ENCODE assay signal across 7 mouse cellular contexts in the genomic region with DNA sequence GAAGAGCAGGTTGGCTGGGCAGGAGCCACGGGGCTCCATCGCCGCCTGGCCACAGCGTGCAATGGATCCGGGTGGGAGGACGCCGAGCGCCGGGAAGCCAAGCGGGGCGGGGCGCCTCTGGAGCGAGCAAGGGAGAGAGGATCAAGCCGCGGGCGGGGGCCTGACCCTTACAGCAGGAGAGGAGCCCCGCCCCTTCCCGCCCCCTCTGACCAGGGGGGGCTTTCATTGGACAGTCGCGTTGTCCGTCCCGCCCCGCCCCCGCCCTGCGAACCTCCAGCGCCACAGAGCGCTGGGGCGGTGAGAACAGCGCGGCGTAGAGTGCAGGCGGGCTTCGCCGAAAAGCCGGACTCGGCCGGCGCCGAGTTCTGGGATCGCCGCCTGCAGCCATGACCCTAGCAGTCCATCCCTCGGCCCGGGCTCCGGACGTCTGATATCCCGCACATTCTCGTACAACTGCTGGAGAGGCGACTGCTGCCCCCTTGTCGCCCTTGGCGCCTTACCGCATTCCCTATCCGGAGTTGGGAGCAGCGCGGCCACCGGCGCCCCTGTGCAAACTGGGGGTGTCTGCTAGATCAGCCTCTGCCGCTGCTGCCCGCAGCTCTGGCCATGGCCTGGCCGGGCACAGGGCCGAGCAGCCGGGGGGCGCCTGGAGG. TPM values are rescaled to one million over a fixed set of nuclear protein-coding genes. Genes with fewer than 3 reads are reported as not detected.
DNase-seq lines count a peak whose midpoint lies in the region; ATAC-seq and TF ChIP-seq lines count a peak whose summit lies in the region.

TSS of gene Tmem135 (minus strand) at position 142 of the 653 bp plus-strand sequence.
TSS of gene Fzd4 (plus strand) at position 275 of the 653 bp plus-strand sequence.

- WGBS in embryonic facial prominence, embryonic 12.5 days: under 1% methylated on average over 52 of the region's 62 CpGs
- WGBS in kidney, adult 2 months: under 1% methylated on average over 61 of the region's 62 CpGs
- under 1% methylated on average over 61 of the region's 62 CpGs for WGBS in limb, embryonic 12.5 days
- WGBS in midbrain, embryonic 15.5 days: under 1% methylated on average over 58 of the region's 62 CpGs
- 1% methylated on average over 61 of the region's 62 CpGs for WGBS in spleen, adult 2 months

- peak; percentile 95 for ATAC-seq in embryonic facial prominence, embryonic 12.5 days (ENCODE audit: insufficient number of reproducible peaks, insufficient read depth, low FRiP score, low TSS enrichment)
- ATAC-seq in limb, embryonic 12.5 days (ENCODE audit: insufficient number of reproducible peaks, insufficient read depth, low FRiP score, low TSS enrichment, low read depth): peak; percentile 93
- peak; percentile 97 for ATAC-seq in midbrain, embryonic 15.5 days (replicated peaks)

- H3K9ac ChIP-seq in embryonic facial prominence, embryonic 12.5 days: peak within 1 kb of the TSS; percentile 88
- peak within 1 kb of the TSS; percentile 90 for H3K9ac ChIP-seq in limb, embryonic 12.5 days (replicated peaks)
- H3K9ac ChIP-seq in midbrain, embryonic 15.5 days: peak within 1 kb of the TSS; percentile 65

- peak within 1 kb of the TSS; percentile 87 for H3K27ac ChIP-seq in embryonic facial prominence, embryonic 12.5 days
- peak within 1 kb of the TSS; percentile 97 for H3K27ac ChIP-seq in kidney, adult 2 months (ENCODE audit: insufficient read depth, low read depth, low read length)
- H3K27ac ChIP-seq in limb, embryonic 12.5 days: peak within 1 kb of the TSS; percentile 86
- H3K27ac ChIP-seq in midbrain, embryonic 15.5 days: peak within 1 kb of the TSS; percentile 74
- H3K27ac ChIP-seq in spleen, adult 2 months (ENCODE audit: insufficient read depth, low read length): peak within 1 kb of the TSS; percentile 39

- no peaks in the 10 kb centered on the region for H3K9me3 ChIP-seq in embryonic facial prominence, embryonic 12.5 days
- no peaks in the 10 kb centered on the region for H3K9me3 ChIP-seq in limb, embryonic 12.5 days
- H3K9me3 ChIP-seq in midbrain, embryonic 15.5 days: no peaks in the 10 kb centered on the region

- H3K4me1 ChIP-seq in embryonic facial prominence, embryonic 12.5 days: peaks cover 21% of the 10 kb centered on the region; the same call in 1 of the 2 replicates
- peaks cover 11% of the 10 kb centered on the region for H3K4me1 ChIP-seq in kidney, adult 2 months (ENCODE audit: control insufficient read depth, insufficient read depth, low read length)
- peaks cover 38% of the 10 kb centered on the region for H3K4me1 ChIP-seq in limb, embryonic 12.5 days (replicated peaks)
- peaks cover 10% of the 10 kb centered on the region for H3K4me1 ChIP-seq in midbrain, embryonic 15.5 days
- H3K4me1 ChIP-seq in spleen, adult 2 months (ENCODE audit: control insufficient read depth, insufficient read depth, insufficient read length): peaks cover 5% of the 10 kb centered on the region; the same call in 1 of the 2 replicates

- H3K4me2 ChIP-seq in embryonic facial prominence, embryonic 12.5 days (replicated peaks): peak within 1 kb of the TSS; percentile 90
- peak within 1 kb of the TSS; percentile 93 for H3K4me2 ChIP-seq in limb, embryonic 12.5 days
- peak within 1 kb of the TSS; percentile 99 for H3K4me2 ChIP-seq in midbrain, embryonic 15.5 days

- peak; percentile 93 for TF ChIP-seq POLR2A in kidney, adult 2 months (IDR thresholded peaks at IDR 0.05; ENCODE audit: low read depth, low read length)
- 0 out of 2 replicates have a peak, but pooled peaks have one; percentile 7 for TF ChIP-seq POLR2A in spleen, adult 2 months (IDR thresholded peaks at IDR 0.05; ENCODE audit: low read depth, low read length)

- TF ChIP-seq CTCF in kidney, adult 2 months (conservative IDR thresholded peaks at IDR 0.05; ENCODE audit: insufficient read depth, insufficient read length, low read depth, low read length): no peak
- TF ChIP-seq CTCF in spleen, adult 2 months (IDR thresholded peaks at IDR 0.05; ENCODE audit: extremely low read depth, insufficient read depth, insufficient read length, insufficient replicate concordance): no peak

- no peaks in the 10 kb centered on the region for H3K27me3 ChIP-seq in embryonic facial prominence, embryonic 12.5 days
- H3K27me3 ChIP-seq in kidney, adult 2 months (replicated peaks; ENCODE audit: control insufficient read depth, insufficient read depth, low read length): no peaks in the 10 kb centered on the region
- peaks cover 4% of the 10 kb centered on the region; the same call in 1 of the 2 replicates for H3K27me3 ChIP-seq in limb, embryonic 12.5 days
- H3K27me3 ChIP-seq in midbrain, embryonic 15.5 days (replicated peaks): peaks cover 10% of the 10 kb centered on the region; the same call in 1 of the 2 replicates
- peaks cover 9% of the 10 kb centered on the region for H3K27me3 ChIP-seq in spleen, adult 2 months (ENCODE audit: control insufficient read depth, insufficient read depth, low read length)

- peak; percentile 97 for DNase-seq in adrenal gland, postnatal 25 days
- peak; percentile 94 to 97 for DNase-seq in heart, adult 18-20 months
- peak; percentile 99 for DNase-seq in kidney, adult 2 months
- peak; percentile 49 to 73 for DNase-seq in spleen, adult 2 months (ENCODE audit: low read depth in 1 of 2, low spot score in 2 of 2)

- peak within 1 kb of the TSS; percentile 89 for H3K4me3 ChIP-seq in embryonic facial prominence, embryonic 12.5 days
- H3K4me3 ChIP-seq in kidney, adult 2 months (ENCODE audit: insufficient read depth, low read depth, low read length): peak within 1 kb of the TSS; percentile 87
- H3K4me3 ChIP-seq in limb, embryonic 12.5 days (replicated peaks): peak within 1 kb of the TSS; percentile 87
- H3K4me3 ChIP-seq in midbrain, embryonic 15.5 days: peak within 1 kb of the TSS; percentile 71
- peak within 1 kb of the TSS; percentile 55 for H3K4me3 ChIP-seq in spleen, adult 2 months (ENCODE audit: extremely low read depth, insufficient read depth, insufficient read length)

- peaks cover 15% of the 10 kb centered on the region for H3K36me3 ChIP-seq in embryonic facial prominence, embryonic 12.5 days
- H3K36me3 ChIP-seq in kidney, adult 2 months (ENCODE audit: control insufficient read depth, insufficient read depth, low read length): no peaks in the 10 kb centered on the region; the same call in 1 of the 2 replicates
- peaks cover 20% of the 10 kb centered on the region for H3K36me3 ChIP-seq in limb, embryonic 12.5 days
- no peaks in the 10 kb centered on the region for H3K36me3 ChIP-seq in midbrain, embryonic 15.5 days (replicated peaks)
- no peaks in the 10 kb centered on the region for H3K36me3 ChIP-seq in spleen, adult 2 months (ENCODE audit: control insufficient read depth, insufficient read depth, low read length)

RNA-seq across cellular contexts. Expression of gene Tmem135, which starts in this region (rescaled TPM):
- total RNA-seq in adrenal gland, postnatal 25 days (2021): 113 and 135 TPM in 2 replicates
- 22.7 and 23.0 TPM in 2 replicates for polyA plus RNA-seq in embryonic facial prominence, embryonic 12.5 days (2016; fragmentation: Nextera tagmentation; extraction: Ambion mirVana)
- 10 to 100 TPM; 34.9 to 39.4 TPM for total RNA-seq in heart, adult 18-20 months (2021)
- polyA plus RNA-seq in kidney, adult 2 months (2012; rRNA removed): 53.6 and 100 TPM in 2 replicates
- 20.6 and 25.0 TPM in 2 replicates for polyA plus RNA-seq in limb, embryonic 12.5 days (2016; fragmentation: Nextera tagmentation; extraction: Ambion mirVana)
- 28.0 and 32.8 TPM in 2 replicates for polyA plus RNA-seq in midbrain, embryonic 15.5 days (2015; fragmentation: Nextera tagmentation; extraction: Ambion mirVana)
- 27.6 and 36.5 TPM in 2 replicates for polyA plus RNA-seq in spleen, adult 2 months (2012; rRNA removed)

RNA-seq across cellular contexts. Expression of gene Fzd4, which starts in this region (rescaled TPM):
- 28.5 and 36.0 TPM in 2 replicates for total RNA-seq in adrenal gland, postnatal 25 days (2021)
- polyA plus RNA-seq in embryonic facial prominence, embryonic 12.5 days (2016; fragmentation: Nextera tagmentation; extraction: Ambion mirVana): 13.2 and 15.2 TPM in 2 replicates
- 10 to 100 TPM; 32.2 to 34.5 TPM for total RNA-seq in heart, adult 18-20 months (2021)
- 28.7 and 31.2 TPM in 2 replicates for polyA plus RNA-seq in kidney, adult 2 months (2012; rRNA removed)
- polyA plus RNA-seq in limb, embryonic 12.5 days (2016; fragmentation: Nextera tagmentation; extraction: Ambion mirVana): 13.2 and 14.8 TPM in 2 replicates
- polyA plus RNA-seq in midbrain, embryonic 15.5 days (2015; fragmentation: Nextera tagmentation; extraction: Ambion mirVana): 1.6 and 1.7 TPM in 2 replicates
- polyA plus RNA-seq in spleen, adult 2 months (2012; rRNA removed): 1.9 and 2.0 TPM in 2 replicates

Comparison
In these comparisons a context has a peak if more than half of its experiments do, and no peak if none do; other contexts are left out.
1. Peak in every context shown above with its lines: DNase-seq, ATAC-seq, H3K4me3 ChIP-seq and H3K27ac ChIP-seq.
2. H3K27ac ChIP-seq: peak in every context shown above with its lines; median percentile 97 in kidney, adult 2 months; 87 in embryonic facial prominence, embryonic 12.5 days; 86 in limb, embryonic 12.5 days; 74 in midbrain, embryonic 15.5 days; 39 in spleen, adult 2 months.